Mouse (Mus musculus) midbrain, embryonic 14.5 days (tissue): ENCODE data around the gene Dnhd1. TPM values are rescaled to one million over a fixed set of nuclear protein-coding genes. Genes with fewer than 3 reads are reported as not detected.

ENCODE experiments used
- ATAC-seq: fragments of 200-750 bp; cut with Nextera tagmentation; 2 replicates; pipeline ENCODE4 v1.8.0; 2017; ENCODE audit warnings: moderate number of reproducible peaks, moderate library complexity; ENCODE audit not compliant: low FRiP score, low TSS enrichment
- DNase-seq: peaks from one replicate; pipeline ENCODE4 v3.0.0-alpha.2; 2015
- H3K27ac ChIP-seq: fragments of 300-500 bp; sonication (generic); replicated peaks from 2 replicates; pipeline ENCODE4 v1.5.1; 2014; ENCODE audit warnings: mild to moderate bottlenecking, low read depth, low read length, moderate library complexity
- H3K27me3 ChIP-seq: fragments of 300-500 bp; sonication (generic); 2 replicates; pipeline ENCODE4 v1.6.1; 2014; ENCODE audit warnings: low read length, control low read depth, mixed read lengths; ENCODE audit not compliant: control insufficient read depth, insufficient read depth
- H3K36me3 ChIP-seq: fragments of 300-500 bp; sonication (generic); 2 replicates; pipeline ENCODE4 v1.6.1; 2014; ENCODE audit warnings: low read length, control low read depth; ENCODE audit not compliant: control insufficient read depth, insufficient read depth
- H3K4me1 ChIP-seq: fragments of 300-500 bp; sonication (generic); 2 replicates; pipeline ENCODE4 v1.6.1; 2014; ENCODE audit warnings: mild to moderate bottlenecking, antibody characterized with exemption, low read length, control low read depth; ENCODE audit not compliant: control insufficient read depth, insufficient read depth
- H3K4me2 ChIP-seq: fragments of 300-500 bp; sonication (generic); 2 replicates; pipeline ENCODE4 v1.6.1; 2014; ENCODE audit warnings: mild to moderate bottlenecking, low read length, moderate library complexity
- H3K4me3 ChIP-seq: fragments of 300-500 bp; sonication (generic); replicated peaks from 2 replicates; pipeline ENCODE4 v1.5.1; 2014; ENCODE audit warnings: low read depth, low read length
- H3K9ac ChIP-seq: fragments of 300-500 bp; sonication (generic); replicated peaks from 2 replicates; pipeline ENCODE4 v1.6.1; 2014; ENCODE audit warnings: mild to moderate bottlenecking, low read length, moderate library complexity
- H3K9me3 ChIP-seq: fragments of 300-500 bp; sonication (generic); 2 replicates; pipeline ENCODE4 v1.6.1; 2016; ENCODE audit warnings: low read length, control low read depth, mixed read lengths; ENCODE audit not compliant: control insufficient read depth
- WGBS: fragments of 180-500 bp; shearing (Covaris S2); extraction: QIAGEN DNeasy Blood & Tissue Kit; methylation state at CpG from one replicate; pipeline ENCODE4 v1.1.7; 2014; 5-methylcytosine and 5-hydroxymethylcytosine counted together
- polyA plus RNA-seq: library from polyadenylated mRNA; unstranded; fragments of >200 nt; fragmentation: Nextera tagmentation; extraction: Ambion mirVana; gene quantifications from 2 replicates; pipeline ENCODE4 v1.2.1, GENCODE M21; 2014

Dnhd1 gene
- polyA plus RNA-seq, 1 experiment from 2014 or later: 1.7 TPM

GRCm38 (mm10) chr7:105751491-105752433 lies 101.1 kb downstream of the Dnhd1 start, which contains the start of gene Tpp1:
Gene Tpp1, minus strand, starts transcription at chr7:105752235.
- peaks cover 63% of the 10 kb centered on the region for H3K36me3 ChIP-seq
- WGBS: 17% methylated on average over 20 of the region's 20 CpGs
- no peaks in the 10 kb centered on the region for H3K27me3 ChIP-seq
- H3K4me2 ChIP-seq: peak within 1 kb of the TSS; percentile 50
- peak within 1 kb of the TSS; percentile 34 for H3K4me3 ChIP-seq
- H3K27ac ChIP-seq: peak within 1 kb of the TSS; percentile 33; the same call in 1 of the 2 replicates
- H3K9me3 ChIP-seq: no peaks in the 10 kb centered on the region
- no peaks in the 10 kb centered on the region for H3K4me1 ChIP-seq
- peak within 1 kb of the TSS; percentile 36; the same call in 1 of the 2 replicates for H3K9ac ChIP-seq
- DNase-seq (peak; percentile 91), ATAC-seq (peak; percentile 92)

- no peak overlapping the region for H3K9ac ChIP-seq
- peak; percentile 7; the same call in 1 of the 2 replicates for ATAC-seq
- H3K4me2 ChIP-seq: no peak overlapping the region
- no peak for DNase-seq
- no peak overlapping the region for H3K4me3 ChIP-seq
- 0 out of 2 replicates have a peak overlapping the region, but pooled peaks have one; percentile 33 for H3K27ac ChIP-seq
- 97% methylated on average over 2 of the region's 2 CpGs for WGBS
- peaks cover 65% of the 10 kb centered on the region for H3K36me3 ChIP-seq
- no peaks in the 10 kb centered on the region for H3K9me3 ChIP-seq
- no peaks in the 10 kb centered on the region for H3K4me1 ChIP-seq
- H3K27me3 ChIP-seq: no peaks in the 10 kb centered on the region
These were observed 102.1 kb downstream of the Dnhd1 start for GRCm38 (mm10) chr7:105752716-105753115.

- Histone ChIP-seq H3K4me3 (no peak overlapping the region), H3K4me2 (no peak overlapping the region), H3K27ac (no peak overlapping the region), H3K9me3 (no peaks in the 10 kb centered on the region), H3K36me3 (peaks cover 68% of the 10 kb centered on the region), H3K4me1 (no peaks in the 10 kb centered on the region), H3K9ac (no peak overlapping the region), H3K27me3 (no peaks in the 10 kb centered on the region)
- DNase-seq (no peak), ATAC-seq (no peak)
- whole genome bisulfite sequencing: 90% methylated on average over 10 of the region's 10 CpGs
These were observed 102.7 kb downstream of the Dnhd1 start for GRCm38 (mm10) chr7:105753281-105753680.

GRCm38 (mm10) chr7:105761813-105762484 lies 111.3 kb downstream of the Dnhd1 start:
- Histone ChIP-seq H3K4me1 (no peaks in the 10 kb centered on the region), H3K4me2 (no peak overlapping the region), H3K4me3 (no peak overlapping the region), H3K9ac (no peak overlapping the region), H3K27ac (no peak overlapping the region), H3K36me3 (peaks cover 96% of the 10 kb centered on the region), H3K9me3 (no peaks in the 10 kb centered on the region), H3K27me3 (peaks cover 10% of the 10 kb centered on the region; the same call in 1 of the 2 replicates)
- no peak for DNase-seq
- ATAC-seq: 0 out of 2 replicates have a peak, but pooled peaks have one; percentile 7
- WGBS: 18% methylated on average over 51 of the region's 51 CpGs

GRCm38 (mm10) chr7:105762517-105763270 lies 112.1 kb downstream of the Dnhd1 start:
- Histone ChIP-seq H3K27ac (no peak overlapping the region), H3K36me3 (peaks cover 95% of the 10 kb centered on the region), H3K4me2 (no peak overlapping the region), H3K27me3 (peaks cover 10% of the 10 kb centered on the region; the same call in 1 of the 2 replicates), H3K4me1 (no peaks in the 10 kb centered on the region), H3K9me3 (no peaks in the 10 kb centered on the region), H3K9ac (no peak overlapping the region), H3K4me3 (no peak overlapping the region)
- DNase-seq (peak; percentile 33), ATAC-seq (no peak)
- WGBS: 25% methylated on average over 55 of the region's 55 CpGs

- H3K36me3 ChIP-seq: peaks cover 88% of the 10 kb centered on the region
- no peak overlapping the region for H3K4me2 ChIP-seq
- H3K27me3 ChIP-seq: peaks cover 10% of the 10 kb centered on the region; the same call in 1 of the 2 replicates
- H3K4me1 ChIP-seq: 0 out of 2 replicates have a peak, but pooled peaks cover 4% of the 10 kb centered on the region
- DNase-seq (no peak), ATAC-seq (no peak)
- WGBS: 89% methylated on average over 11 of the region's 11 CpGs
- H3K9me3 ChIP-seq: no peaks in the 10 kb centered on the region
- H3K9ac ChIP-seq: no peak overlapping the region
- no peak overlapping the region for H3K4me3 ChIP-seq
- H3K27ac ChIP-seq: no peak overlapping the region
These were observed 113.7 kb downstream of the Dnhd1 start for GRCm38 (mm10) chr7:105764331-105764730.

GRCm38 (mm10) chr7:105767729-105768165 lies 117.1 kb downstream of the Dnhd1 start:
- H3K27ac ChIP-seq: 0 out of 2 replicates have a peak overlapping the region, but pooled peaks have one; percentile 6
- no peak overlapping the region for H3K4me2 ChIP-seq
- H3K9me3 ChIP-seq: no peaks in the 10 kb centered on the region
- 0 out of 2 replicates have a peak, but pooled peaks have one; percentile 15 for ATAC-seq
- peaks cover 92% of the 10 kb centered on the region for H3K36me3 ChIP-seq
- WGBS: 27% methylated on average over 6 of the region's 6 CpGs
- peak; percentile 43 for DNase-seq
- no peak overlapping the region for H3K4me3 ChIP-seq
- peaks cover 10% of the 10 kb centered on the region; the same call in 1 of the 2 replicates for H3K27me3 ChIP-seq
- H3K9ac ChIP-seq: no peak overlapping the region
- 0 out of 2 replicates have a peak, but pooled peaks cover 6% of the 10 kb centered on the region for H3K4me1 ChIP-seq

- H3K27ac ChIP-seq: no peak overlapping the region
- peaks cover 78% of the 10 kb centered on the region for H3K36me3 ChIP-seq
- ATAC-seq: no peak
- no peak overlapping the region for H3K9ac ChIP-seq
- no peaks in the 10 kb centered on the region for H3K9me3 ChIP-seq
- no peaks in the 10 kb centered on the region for H3K27me3 ChIP-seq
- 92% methylated on average over 3 of the region's 3 CpGs for WGBS
- no peak overlapping the region for H3K4me3 ChIP-seq
- DNase-seq: no peak
- 0 out of 2 replicates have a peak, but pooled peaks cover 9% of the 10 kb centered on the region for H3K4me1 ChIP-seq
- no peak overlapping the region for H3K4me2 ChIP-seq
These were observed 119.3 kb downstream of the Dnhd1 start for GRCm38 (mm10) chr7:105769959-105770358.
